Mouse (Mus musculus) embryo, embryonic 11.5 days (tissue): ENCODE results near the gene Gm20850.
"Not testable (repeated sequence)": the region's sequence is repeated elsewhere in the genome, so short reads cannot be mapped to it uniquely, and the experiment has no call there.

Source experiments
- DNase-seq: peaks from one replicate; pipeline ENCODE4 v3.0.0-alpha.2; 2012; ENCODE audit warnings: low read depth, low spot score

The Gm20850 gene

GRCm38 (mm10) chrY:75715022-75715421 lies at the start of gene Gm20850:
TSS of gene Gm20850 (plus strand) at chrY:75715322.
- DNase-seq: not testable (repeated sequence)
